Mouse (Mus musculus) olfactory bulb, adult 2 months (tissue): ENCODE data around the gene Rps12-ps3.

Experiments
- CTCF ChIP-seq: fragments of 200-500 bp; IDR thresholded peaks from 2 replicates; pipeline ENCODE4 v1.5.1; 2012; ENCODE audit warnings: low read depth, mild to moderate bottlenecking, low read length, moderate library complexity; ENCODE audit not compliant: insufficient read depth
- POLR2A ChIP-seq: fragments of 200-500 bp; IDR thresholded peaks from 2 replicates; pipeline ENCODE4 v1.6.1; 2012; ENCODE audit warnings: mild to moderate bottlenecking, low read depth, low read length, moderate library complexity; ENCODE audit not compliant: insufficient read depth

DNA sequence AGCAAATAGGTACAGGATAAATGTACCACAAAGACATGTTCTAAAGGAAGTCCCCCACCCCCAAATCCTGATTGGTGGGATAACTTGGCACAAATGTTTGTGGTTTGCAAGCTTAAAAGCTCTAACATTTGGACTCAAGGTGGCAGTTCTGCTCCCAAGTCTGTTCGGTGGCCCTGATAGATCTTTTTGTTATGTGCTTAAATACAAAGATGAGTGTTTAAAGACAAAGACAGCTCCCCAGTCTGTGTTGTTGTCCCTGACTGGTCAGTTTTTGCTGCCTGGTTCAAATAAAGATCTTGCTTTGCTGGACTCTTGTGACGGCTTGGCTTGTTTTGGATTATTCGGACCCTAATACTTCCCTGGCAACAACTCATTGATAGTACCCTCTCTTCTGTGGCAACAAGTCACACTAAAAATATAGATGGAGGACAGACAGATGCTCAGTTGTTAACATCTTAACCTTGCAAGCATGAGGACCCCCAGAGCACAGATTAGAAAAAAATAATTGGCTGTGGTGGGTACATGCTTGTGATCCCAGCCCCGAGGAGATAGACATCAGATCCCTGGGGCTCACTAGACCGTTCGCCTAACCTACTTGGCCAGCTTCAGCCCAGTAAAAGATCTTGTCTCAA is 27.4 kb downstream of the Rps12-ps3 start:
- TF ChIP-seq CTCF = no peak
- TF ChIP-seq POLR2A = no peak
